Mouse (Mus musculus): ENCODE results near the gene Exosc8.
A peak's percentile ranks its signal among the peaks of the same experiment; 100 is the strongest.
"Not testable (repeated sequence)": the region's sequence is repeated elsewhere in the genome, so short reads cannot be mapped to it uniquely, and the experiment has no call there.

The Exosc8 gene

DNA sequence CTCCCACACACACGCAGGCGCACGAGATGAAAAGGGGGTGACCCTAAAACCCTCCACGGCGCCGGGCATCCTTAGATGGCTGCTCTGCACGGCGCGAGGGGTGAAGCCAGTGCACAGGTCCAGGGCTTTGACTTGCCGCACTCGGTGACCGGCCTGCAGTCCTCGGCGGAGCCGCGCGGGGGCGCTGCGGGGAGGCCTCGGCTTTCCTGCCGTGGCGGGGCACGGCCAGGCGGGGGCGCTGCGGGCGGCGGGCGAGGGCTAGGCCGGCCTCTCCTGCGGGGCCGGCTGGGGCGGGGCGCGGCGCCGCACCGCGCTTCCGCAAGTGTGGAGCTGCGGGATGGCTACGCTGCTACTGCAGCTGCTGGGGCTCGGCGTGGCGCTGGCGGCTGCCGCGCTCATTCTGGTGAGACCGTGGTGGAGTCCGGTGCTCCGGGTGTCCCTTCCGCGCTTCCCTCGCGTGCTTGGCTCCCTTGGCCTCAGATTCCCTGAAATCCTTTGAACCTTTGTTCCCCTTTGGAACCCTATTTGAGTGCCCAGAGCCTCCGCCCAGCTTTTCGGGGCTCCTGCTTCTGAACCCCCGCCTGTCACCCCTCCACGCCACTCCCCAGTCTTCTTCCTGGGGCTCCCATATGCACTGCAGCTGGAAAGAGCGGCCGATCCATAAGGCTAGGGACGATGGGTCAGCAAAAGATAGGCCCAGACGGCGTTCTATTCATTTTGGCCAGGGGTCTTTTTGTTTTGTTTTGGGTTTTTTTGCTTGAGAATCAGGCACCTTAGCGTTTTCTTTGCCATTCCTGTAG is at the start of gene Exosc8, which contains the start of gene Alg5:
Gene Exosc8, minus strand, starts transcription at position 147 of the 800 bp plus-strand sequence.
Gene Alg5, plus strand, starts transcription at position 293 of the 800 bp plus-strand sequence.
- peak; percentile 92 for DNase-seq

DNA sequence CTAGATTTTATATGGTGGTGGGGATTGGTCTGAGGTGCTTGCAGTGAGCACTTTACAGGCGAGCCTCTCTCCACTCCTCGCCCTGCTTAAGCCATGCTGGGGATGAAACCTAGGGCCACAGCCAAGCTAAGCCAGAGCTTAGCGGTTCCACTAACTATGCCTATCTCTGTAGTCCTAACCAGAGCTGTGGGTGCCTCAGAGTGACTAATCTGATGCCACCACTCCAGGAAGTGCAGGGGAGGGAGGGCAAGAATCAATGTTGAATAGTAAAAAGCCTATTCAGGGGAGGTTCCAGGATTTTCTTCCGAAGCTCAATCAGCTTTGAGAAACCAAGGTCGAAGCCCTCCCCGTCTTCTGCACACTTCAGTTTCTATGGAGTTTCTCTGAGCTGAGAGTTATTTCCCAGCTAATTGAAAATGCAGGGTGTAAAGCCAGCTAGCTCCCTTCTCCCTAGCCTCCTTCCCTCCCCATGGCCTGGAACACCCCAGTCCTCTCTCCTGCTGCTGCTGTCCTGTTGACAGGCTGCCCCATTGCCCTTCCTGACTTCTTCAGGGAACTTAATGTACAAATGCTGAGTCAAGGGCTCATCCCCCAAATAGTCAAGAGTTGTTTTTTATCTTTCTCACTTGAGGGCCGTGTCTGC is 40.9 kb upstream of the Exosc8 start:
- no peak for DNase-seq

DNA sequence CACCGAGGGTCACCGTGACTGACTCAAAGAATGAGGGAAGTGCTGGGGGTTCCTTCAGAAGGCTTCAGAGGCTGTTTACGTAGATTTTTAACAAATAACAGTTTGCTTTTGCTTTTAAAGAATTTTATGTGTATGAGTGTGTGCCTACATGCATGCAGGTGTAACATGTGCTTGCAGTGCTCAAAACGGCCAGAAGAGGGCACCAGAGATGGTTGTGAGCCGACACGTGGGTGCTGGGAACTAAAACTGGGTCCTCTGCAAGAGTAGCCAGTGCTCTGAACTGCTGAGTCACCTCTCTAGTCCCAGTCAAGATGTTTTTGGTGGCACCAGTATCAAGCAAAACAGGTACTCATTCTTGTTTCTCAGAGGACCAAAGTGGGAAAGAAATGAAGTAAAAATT is 38.4 kb upstream of the Exosc8 start:
- no peak for DNase-seq

DNA sequence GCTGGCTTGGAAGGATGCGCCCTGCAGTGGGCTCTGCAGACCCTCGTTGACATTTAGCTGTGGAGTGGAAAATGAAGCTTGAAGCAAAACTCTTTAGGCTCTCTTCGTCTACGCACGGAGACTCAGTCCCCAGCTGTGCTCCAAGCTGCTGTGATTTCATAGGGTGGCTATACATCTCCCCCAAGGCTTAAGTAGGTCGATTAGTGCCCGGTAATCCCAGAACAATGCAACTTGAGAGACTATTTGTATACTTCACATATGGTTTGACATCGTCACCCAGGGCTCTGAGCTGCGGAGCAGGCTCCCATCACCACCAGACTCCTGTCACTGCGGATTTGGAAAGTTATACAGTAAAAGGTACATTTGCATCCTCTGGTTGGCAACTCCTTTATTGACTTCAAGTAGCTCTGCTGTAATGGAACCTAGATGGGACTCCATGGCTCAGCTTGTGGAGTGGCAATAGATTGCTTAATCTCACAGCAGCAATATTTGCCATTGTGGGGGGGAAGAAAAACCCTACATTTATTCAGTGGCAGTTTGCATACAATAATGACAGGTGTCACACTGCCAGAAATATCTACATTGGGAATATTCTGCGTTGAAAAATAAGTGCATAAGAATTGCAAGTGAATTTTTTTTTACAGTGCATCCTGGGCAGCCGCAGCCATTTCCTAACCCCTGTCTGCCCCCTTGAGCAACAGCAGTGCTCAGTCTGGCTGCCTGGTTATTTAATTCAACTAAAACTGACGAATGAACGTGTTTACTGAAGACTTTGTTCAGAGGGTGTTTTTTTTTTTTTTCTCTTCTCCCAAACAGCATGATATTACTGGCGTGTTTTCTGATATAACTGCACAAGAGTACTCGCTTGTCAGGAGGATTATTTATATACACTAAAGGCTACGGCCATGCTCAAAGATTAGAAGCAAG is 34.4 kb upstream of the Exosc8 start:
- no peak for DNase-seq

DNA sequence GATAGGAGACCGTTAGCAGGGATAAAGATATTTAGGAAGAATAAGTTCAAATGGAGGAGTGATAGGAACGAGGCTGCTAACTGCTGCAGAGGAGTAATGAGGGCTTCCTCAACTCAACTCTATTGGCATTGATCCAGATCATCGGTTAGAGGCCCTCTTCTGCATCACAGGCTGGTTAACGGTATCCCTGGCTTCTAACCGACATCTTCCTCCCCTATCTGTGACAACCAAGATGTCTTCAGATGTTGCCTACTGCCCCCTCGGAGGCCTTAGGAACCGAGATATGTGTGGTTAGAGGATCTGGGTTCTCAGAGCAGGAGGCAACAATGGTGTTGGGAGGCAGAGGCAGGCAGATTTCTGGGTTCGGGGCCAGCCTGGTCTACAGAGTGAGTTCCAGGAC is 33.4 kb upstream of the Exosc8 start:
- no peak for DNase-seq

DNA sequence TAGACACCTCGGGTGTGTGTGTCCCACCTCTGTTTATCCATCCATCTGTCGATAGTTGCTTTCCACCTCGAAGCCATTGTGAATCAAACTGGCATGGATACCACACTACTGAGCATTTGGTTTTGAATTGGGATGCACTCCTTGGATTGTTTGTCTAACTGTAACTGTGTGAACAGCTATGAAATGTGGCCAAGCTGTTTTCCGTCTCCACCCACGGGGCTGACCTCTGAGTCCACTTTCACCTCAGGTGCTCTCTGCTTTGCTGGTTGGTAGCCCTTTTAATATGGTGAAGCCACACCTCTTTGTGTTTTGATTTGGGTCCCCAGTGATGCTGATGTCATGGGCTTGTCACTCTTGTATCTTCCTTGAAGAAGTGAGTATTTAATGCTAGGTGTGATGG is 31.6 kb upstream of the Exosc8 start:
- DNase-seq = no peak

DNA sequence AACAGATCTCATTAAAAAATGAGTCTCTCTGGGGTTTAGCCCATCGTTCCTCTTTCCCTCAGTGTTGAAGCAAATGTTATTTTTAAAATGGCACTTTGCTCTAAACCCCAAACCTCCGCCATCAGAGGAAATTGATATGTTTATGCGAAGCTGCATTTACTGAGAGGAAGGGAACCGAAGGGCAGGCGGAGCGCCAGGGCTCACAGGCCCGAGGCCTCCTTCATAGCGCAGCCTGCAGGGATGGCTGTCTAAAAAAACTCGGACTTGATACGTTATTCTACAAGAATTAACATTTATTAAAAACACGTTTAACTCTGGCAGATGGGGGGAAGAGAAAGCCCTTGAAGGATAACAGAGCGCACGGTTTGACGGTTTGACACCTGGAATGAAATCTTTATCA is 30.8 kb upstream of the Exosc8 start:
- no peak for DNase-seq

DNA sequence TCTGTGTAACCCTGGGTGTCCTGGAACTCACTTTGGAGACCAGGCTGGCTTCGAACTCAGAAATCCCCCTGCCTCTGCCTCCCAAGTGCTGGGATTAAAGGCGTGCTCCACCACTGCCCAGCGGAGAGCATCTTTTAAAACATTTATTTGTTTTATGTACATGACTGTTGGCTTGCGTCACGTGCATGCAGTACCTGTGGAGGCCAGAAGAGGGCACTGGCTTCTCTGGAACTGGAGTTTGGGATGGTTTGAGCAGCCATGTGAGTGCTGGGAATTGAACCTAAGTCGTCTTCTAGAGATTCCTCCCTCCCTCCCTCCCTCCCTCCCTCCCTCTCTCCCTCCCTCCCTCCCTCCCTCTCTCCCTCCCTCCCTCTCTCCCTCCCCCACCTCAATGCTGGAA is 30.3 kb upstream of the Exosc8 start:
- not testable (repeated sequence) for DNase-seq

DNA sequence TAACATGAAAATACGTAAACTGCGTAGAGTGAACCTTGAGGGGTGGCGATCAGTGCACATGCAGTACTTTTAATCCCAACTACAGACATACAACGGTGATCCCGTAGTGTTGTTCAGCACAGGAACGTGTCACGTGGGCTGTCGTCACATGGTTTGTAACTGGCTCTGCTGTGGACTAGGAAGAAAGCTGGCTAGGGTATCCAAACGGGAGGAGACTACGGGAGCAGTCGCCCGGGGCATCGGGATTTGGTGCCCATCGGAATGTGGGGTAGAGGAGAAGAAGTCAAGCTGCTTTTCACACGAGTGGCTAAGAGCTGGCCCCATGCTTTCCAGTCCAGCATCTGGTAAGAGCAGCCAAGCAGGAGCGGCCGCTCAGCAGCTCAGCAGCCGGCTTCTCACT is 29.2 kb upstream of the Exosc8 start:
- peak; percentile 23 for DNase-seq

DNA sequence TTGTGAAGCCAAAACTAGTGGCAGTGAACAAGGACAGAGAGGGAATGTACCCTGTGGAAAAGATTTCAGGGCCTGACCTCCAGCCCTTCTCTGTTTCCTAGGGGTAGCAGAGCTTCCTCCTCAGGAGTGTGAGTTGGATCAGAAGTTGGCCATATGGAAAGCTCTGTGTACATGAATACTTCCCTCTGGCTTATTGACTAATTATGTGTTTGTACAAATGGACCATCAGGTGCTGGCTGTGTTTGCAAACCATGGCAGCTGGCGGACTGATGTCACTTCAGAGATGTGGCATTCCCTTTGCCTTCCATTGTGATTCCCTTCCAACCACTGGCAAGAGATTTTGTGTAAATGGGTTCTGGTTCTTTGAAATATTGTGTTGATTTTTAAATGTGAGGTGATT is 26.1 kb upstream of the Exosc8 start:
- no peak for DNase-seq

DNA sequence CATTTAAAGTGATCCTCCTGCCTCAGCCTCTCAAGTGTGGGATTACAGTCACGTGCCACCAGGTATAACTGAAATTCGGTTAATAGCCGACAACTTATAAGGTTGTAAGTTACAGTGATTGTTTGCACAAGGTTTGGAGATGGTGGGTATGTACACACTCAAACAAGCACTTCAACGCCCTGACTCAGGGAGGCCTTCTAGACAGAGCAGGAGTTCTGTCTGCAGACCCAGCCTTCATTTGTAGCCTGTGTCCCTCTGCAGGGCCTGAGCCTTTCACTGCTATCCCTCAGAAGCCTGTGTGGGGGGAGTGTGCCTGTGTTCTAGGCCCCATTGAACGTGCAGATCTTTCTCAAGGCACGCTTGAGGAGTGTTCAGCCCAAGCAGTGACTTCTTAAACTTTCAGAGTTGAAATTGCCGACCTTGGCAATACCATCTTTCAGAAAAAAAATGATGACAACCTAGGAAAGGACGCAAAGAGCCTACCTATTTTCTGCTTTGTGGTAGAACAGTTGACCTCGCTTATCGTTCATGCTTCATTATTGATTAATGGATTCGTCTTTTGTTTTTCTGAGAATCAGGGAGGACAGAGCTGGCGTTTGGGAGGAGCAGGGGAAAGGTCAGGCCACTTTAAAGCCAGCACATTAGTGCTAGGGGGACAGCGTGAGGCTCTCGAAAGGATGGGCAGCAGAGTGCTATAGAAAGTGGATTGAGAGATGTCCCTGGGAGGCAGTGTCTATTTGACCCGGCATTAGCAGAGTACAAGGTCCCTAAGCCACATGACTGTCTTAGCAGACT is 25.3 kb upstream of the Exosc8 start:
- no peak for DNase-seq

DNA sequence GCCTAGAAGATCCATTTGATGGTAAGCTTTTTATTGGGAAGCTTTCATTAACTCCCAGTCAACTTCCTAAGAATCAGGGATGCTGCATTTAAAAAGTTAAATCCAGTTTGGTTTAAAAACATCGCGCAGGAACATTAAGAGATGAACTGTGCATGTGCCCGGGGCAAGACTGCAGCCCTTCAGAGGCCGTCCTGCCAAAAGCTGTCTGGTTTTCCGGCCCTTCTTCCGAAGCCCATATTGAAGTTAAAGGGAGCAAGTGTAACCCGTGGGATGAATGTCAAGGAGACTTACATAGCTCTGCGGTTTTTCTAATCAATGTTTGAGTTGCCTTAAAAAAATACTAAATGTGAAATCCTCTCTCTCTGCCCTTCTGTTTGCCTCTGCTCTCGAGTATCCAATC is 24.0 kb upstream of the Exosc8 start:
- DNase-seq = no peak

DNA sequence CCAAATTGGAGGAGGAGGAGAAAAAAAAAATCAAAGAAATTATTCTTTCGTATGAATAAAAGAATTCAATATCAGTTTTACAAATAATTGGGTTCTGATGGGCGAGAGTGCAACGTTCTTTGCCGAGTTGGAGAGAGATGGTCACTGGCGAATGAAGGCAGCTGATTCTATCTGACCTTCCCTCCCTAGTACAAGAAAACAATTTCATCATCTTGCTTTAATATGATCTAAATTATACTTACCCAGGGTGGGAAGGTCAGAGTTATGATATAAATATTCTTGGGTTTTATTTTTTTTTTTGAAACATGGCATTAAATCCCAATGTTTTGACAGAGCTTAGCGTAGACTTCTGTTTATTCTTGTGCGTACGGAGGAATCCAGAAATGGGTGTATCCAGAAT is 22.3 kb upstream of the Exosc8 start:
- DNase-seq = no peak

DNA sequence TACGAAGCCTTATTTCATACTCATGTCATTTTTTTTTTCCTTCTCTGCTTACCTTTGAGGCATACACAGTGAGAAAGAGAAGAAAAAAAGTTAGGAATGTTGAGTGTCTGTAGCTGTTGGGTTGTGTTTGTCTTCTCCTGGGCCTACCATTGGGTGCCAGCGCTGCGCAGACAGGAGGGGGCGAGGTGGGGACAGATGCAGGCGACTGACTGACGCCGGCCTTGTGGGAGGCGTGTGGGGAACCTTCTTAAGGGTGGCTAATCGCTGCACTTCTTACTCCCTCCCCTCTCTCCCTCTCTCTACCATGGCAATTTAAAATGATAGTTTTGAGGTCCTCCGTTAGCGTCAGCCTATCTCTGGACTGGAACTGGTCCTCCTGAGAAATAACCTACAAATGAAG is 20.9 kb upstream of the Exosc8 start:
- peak; percentile 43 for DNase-seq

DNA sequence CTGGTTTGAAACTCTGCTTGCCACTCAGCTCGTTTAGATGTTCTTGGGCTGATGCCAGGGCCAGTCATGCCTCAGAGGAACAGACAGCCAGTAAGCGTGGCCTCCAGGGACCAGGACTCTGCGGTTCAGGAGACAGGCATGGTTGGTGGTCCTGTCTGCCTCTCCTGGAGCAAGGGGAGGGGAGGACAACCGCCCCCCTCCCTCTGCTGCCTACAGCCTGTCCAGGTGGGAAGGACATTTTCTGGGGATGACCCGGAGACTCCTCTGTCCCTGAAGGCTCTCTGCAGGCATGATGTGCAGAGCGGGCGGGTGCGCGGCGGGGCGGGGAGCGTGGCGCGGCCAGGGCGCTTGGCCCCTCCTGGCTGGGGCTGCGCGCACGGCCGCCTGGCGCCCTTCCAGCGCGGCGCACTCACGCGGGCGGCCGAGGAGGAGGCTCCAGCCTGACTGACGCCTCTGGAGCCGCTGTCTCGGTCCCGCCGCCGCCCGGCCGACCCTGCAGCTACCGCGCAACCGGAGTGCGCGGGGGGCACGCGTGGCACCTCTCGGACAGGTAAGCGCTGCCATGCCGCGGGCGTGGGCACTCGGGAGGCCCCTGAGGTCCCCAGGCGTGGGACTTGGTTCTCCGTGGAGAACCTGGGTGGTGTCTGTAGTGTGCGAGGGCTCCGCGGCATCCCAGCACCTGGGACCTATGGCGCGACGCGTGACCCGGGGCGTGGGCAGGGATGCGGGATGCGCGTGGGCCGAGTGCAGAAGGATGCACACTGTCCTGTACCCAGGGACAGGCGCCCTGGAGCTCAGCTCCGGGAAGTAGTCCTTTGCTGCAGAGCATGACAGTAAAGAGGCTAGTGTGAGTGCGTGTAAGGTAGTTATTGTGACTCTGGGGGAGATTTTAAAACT is 20.2 kb upstream of the Exosc8 start, which contains the start of gene Smad9:
Gene Smad9, plus strand, starts transcription at position 438 of the 897 bp plus-strand sequence.
- DNase-seq = peak; percentile 63

DNA sequence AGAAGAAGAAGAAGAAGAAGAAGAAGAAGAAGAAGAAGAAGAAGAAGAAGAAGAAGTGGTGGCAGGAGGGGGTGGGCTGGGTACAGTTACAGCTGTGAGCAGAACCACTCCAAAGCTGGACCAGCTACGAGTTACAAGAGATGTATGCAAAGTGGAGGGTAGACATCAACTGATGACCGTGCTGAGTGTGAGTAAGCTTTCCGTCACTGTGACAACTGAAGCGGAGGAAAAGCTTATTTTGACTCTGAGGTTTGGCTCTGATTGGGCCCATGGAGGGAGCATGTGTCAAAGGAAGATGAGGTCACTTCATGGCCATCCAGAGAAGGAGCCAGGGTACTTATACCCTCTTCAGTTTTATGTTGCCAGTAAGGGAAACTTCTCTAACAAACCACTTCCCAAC is 18.2 kb upstream of the Exosc8 start:
- DNase-seq = no peak

DNA sequence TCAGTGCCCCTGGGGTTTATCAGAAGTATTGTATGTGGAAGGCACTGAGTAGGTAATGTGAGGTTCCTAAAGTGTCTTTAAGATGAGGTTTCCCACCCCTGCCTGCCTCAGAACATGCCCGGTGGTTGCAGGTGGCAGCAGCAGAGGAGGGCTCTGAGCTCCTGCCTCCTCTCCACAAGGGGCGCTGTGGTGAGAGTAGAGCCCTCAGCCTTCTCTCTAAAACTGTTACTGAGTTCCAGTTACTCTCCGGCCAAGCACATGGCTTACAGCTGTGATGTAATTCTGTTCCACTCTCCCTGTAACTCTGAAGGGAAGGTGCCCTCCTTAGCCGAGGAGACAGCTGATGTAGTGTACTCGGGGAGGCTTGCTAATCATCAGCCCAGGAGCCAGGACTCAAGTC is 10.6 kb upstream of the Exosc8 start:
- no peak for DNase-seq

DNA sequence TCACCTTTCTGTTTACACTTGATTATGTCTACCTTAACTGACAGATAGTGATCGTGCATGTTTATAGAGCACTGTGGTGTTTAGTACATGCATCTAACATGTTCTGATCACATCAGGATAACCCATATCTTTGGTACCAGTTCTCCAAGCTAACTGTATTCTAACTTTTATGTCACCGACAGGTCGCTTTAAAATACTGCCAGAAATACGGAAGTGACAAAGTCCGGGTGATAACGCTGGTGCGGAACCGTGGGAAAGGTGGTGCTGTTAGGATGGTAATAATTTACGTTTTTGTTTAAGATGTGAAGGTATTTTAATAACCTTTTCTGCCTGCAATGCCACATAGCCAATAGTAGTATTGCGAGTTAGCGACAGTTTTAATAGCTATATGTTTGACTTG is 6.8 kb upstream of the Exosc8 start:
- no peak for DNase-seq

DNA sequence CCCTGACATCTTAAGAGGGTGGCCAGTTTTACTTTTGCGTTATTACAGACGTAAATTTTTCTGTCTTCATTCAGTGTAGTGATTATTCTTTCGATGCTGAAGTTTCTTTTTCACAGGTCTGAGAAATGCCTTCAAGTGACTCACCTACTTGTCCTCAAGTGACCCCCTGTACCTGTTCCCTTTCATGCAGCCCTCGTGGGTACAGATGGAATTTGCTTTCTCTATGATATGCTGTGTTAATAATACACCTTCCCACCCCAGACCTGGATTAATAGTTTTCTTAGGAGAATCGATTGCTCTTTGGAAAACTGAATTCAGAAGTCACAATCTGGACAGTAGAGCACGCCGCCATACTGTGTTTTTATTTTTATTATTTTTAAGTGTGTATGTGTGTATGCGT is 2.1 kb upstream of the Exosc8 start:
- no peak for DNase-seq

DNA sequence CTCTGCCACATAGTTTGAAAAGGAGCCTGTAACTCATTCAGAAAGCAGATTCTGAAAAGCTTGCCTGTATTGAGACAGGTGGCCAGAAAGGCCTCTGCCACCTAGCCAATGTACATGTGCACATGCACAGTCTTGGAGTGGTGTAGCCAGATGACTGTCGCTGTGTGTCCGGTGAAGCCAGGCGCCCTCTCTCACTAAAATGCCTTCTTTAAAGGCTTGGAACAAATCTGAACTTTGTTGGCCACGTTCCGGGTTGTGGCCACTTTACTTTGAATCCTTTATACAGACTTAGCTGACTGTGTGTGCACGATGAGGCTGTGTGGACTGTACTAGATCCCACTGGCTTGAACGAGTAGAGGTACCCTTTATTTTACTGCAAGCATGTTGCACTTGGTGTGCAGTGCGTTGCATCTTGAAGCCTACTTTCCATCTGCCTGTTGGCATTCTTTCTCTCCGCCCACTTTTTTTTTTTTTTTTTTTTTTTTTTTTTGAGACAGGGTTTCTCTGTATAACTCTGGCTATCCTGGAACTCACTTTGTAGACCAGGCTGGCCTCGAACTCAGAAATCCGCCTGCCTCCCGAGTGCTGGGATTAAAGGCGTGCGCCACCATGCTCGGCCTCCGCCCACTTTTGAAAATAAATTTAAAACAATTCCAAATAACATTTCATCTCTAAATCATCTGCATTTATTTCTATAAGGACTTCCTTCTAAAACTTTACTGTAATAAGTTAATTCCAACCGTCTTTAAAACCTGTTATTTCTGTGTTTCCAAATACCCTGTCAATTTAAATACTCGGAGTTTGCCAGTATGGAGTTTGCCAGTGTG is 1.1 kb upstream of the Exosc8 start:
- DNase-seq = no peak
